ENCODE assay signal across 17 mouse cellular contexts in genomic region chr19:5052853-5053252, GRCm38 (mm10). TPM values are rescaled to one million over a fixed set of nuclear protein-coding genes. Genes with fewer than 3 reads are reported as not detected.
DNase-seq lines count a peak whose midpoint lies in the region; ATAC-seq and TF ChIP-seq lines count a peak whose summit lies in the region.
"Had no signal": no experiment of that assay in that cellular context is flagged by ENCODE, and none has a peak within 500 bp of the region (broad histone marks: within the 10 kb centered on the region; RNA-seq: fewer than 3 reads in every experiment).

No protein-coding gene starts in this region.

- H3K4me1 ChIP-seq in forebrain, embryonic 11.5 days (replicated peaks; ENCODE audit: control insufficient read depth, insufficient read depth, low read length) = peaks cover 11% of the 10 kb centered on the region
- no peaks in the 10 kb centered on the region for H3K4me1 ChIP-seq in forebrain, embryonic 14.5 days (ENCODE audit: control insufficient read depth, insufficient read depth, low read length)
- peaks cover 55% of the 10 kb centered on the region for H3K4me1 ChIP-seq in midbrain, embryonic 10.5 days
- H3K4me1 ChIP-seq in midbrain, embryonic 11.5 days (ENCODE audit: control insufficient read depth, insufficient read depth, low read length) = peaks cover 22% of the 10 kb centered on the region

- no peak for TF ChIP-seq CTCF in gastrocnemius, adult 2 months (IDR thresholded peaks at IDR 0.05)

- no peak overlapping the region for H3K4me2 ChIP-seq in forebrain, embryonic 11.5 days (ENCODE audit: low read depth, low read length, severe bottlenecking)
- no peak overlapping the region for H3K4me2 ChIP-seq in forebrain, embryonic 14.5 days (ENCODE audit: low read length)
- H3K4me2 ChIP-seq in midbrain, embryonic 11.5 days = no peak overlapping the region
- H3K4me2 ChIP-seq: embryonic facial prominence, embryonic 12.5 days; forebrain, embryonic 13.5 days; liver, embryonic 12.5 days had no signal

- H3K4me3 ChIP-seq in forebrain, embryonic 11.5 days (ENCODE audit: low read depth, low read length) = no peak overlapping the region
- no peak overlapping the region for H3K4me3 ChIP-seq in forebrain, embryonic 14.5 days (ENCODE audit: low read depth, low read length)
- H3K4me3 ChIP-seq in midbrain, embryonic 10.5 days = peak overlapping the region; percentile 19; the same call in 1 of the 2 replicates
- no peak overlapping the region for H3K4me3 ChIP-seq in midbrain, embryonic 11.5 days (ENCODE audit: low read depth, low read length)
- H3K4me3 ChIP-seq in gastrocnemius, adult 2 months = no peak overlapping the region
- H3K4me3 ChIP-seq: embryonic facial prominence, embryonic 12.5 days; forebrain, embryonic 13.5 days; liver, embryonic 12.5 days had no signal

- no peak for ATAC-seq in forebrain, embryonic 11.5 days (replicated peaks; ENCODE audit: low FRiP score)
- no peak for ATAC-seq in forebrain, embryonic 14.5 days
- no peak for ATAC-seq in midbrain, embryonic 11.5 days (ENCODE audit: low FRiP score)
- ATAC-seq: forebrain, embryonic 13.5 days; hindbrain, embryonic 16.5 days; lung, postnatal 0 days had no signal

- peaks cover 23% of the 10 kb centered on the region for H3K27me3 ChIP-seq in forebrain, embryonic 11.5 days (ENCODE audit: control insufficient read depth, insufficient read depth, low read length)
- H3K27me3 ChIP-seq in forebrain, embryonic 14.5 days (replicated peaks; ENCODE audit: control insufficient read depth, insufficient read depth, low read length) = peaks cover 33% of the 10 kb centered on the region
- H3K27me3 ChIP-seq in midbrain, embryonic 10.5 days (ENCODE audit: low read depth, poor library complexity, severe bottlenecking) = peaks cover 70% of the 10 kb centered on the region
- H3K27me3 ChIP-seq in midbrain, embryonic 11.5 days (ENCODE audit: control insufficient read depth, insufficient read depth, low read length) = peaks cover 35% of the 10 kb centered on the region

- 69% methylated on average over 17 of the region's 17 CpGs for WGBS in forebrain, embryonic 11.5 days
- WGBS in forebrain, embryonic 14.5 days = 66% methylated on average over 17 of the region's 17 CpGs
- WGBS in midbrain, embryonic 10.5 days = 63% methylated on average over 17 of the region's 17 CpGs
- 65% methylated on average over 17 of the region's 17 CpGs for WGBS in midbrain, embryonic 11.5 days

- H3K9me3 ChIP-seq in forebrain, embryonic 11.5 days (ENCODE audit: control insufficient read depth, low read length) = no peaks in the 10 kb centered on the region
- H3K9me3 ChIP-seq in forebrain, embryonic 14.5 days (replicated peaks; ENCODE audit: control insufficient read depth, low read length) = no peaks in the 10 kb centered on the region
- H3K9me3 ChIP-seq in midbrain, embryonic 10.5 days (replicated peaks) = no peaks in the 10 kb centered on the region
- no peaks in the 10 kb centered on the region for H3K9me3 ChIP-seq in midbrain, embryonic 11.5 days (ENCODE audit: control insufficient read depth, low read length)
- H3K9me3 ChIP-seq: embryonic facial prominence, embryonic 12.5 days; forebrain, embryonic 13.5 days; liver, embryonic 12.5 days had no signal

- DNase-seq in forebrain, embryonic 11.5 days (ENCODE audit: low spot score) = peak; percentile 48
- no peak for DNase-seq in forebrain, embryonic 14.5 days (ENCODE audit: low spot score)
- DNase-seq in midbrain, embryonic 10.5 days (ENCODE audit: low spot score) = no peak
- DNase-seq in midbrain, embryonic 11.5 days (ENCODE audit: low spot score, missing footprints) = no peak
- peak; percentile 64 to 68 for DNase-seq in cerebellum, postnatal 14 days
- no peak for DNase-seq in urinary bladder, postnatal 4 days (ENCODE audit: low spot score in 2 of 2)
- no peak for DNase-seq in T-cell, adult 2 months (ENCODE audit: low spot score)
- no peak for DNase-seq in gastrocnemius, adult 2 months
- DNase-seq: gastrocnemius, postnatal 36 days; kidney, adult 2 months; right cerebral cortex, postnatal 4 days; thymus, postnatal 36 days had no signal

- intact Hi-C loops in gastrocnemius, adult 2 months (cut with DNase I) = no loop called here

- H3K36me3 ChIP-seq in forebrain, embryonic 11.5 days (ENCODE audit: control insufficient read depth, insufficient read depth, low read length) = no peaks in the 10 kb centered on the region; the same call in 1 of the 2 replicates
- H3K36me3 ChIP-seq in forebrain, embryonic 14.5 days (ENCODE audit: control insufficient read depth, insufficient read depth, low read length) = peaks cover 13% of the 10 kb centered on the region
- H3K36me3 ChIP-seq in midbrain, embryonic 10.5 days = peaks cover 18% of the 10 kb centered on the region
- H3K36me3 ChIP-seq in midbrain, embryonic 11.5 days (ENCODE audit: control insufficient read depth, insufficient read depth, low read length) = no peaks in the 10 kb centered on the region

- no peak overlapping the region for H3K27ac ChIP-seq in forebrain, embryonic 11.5 days (ENCODE audit: low read depth, low read length)
- H3K27ac ChIP-seq in forebrain, embryonic 14.5 days (ENCODE audit: low read depth, low read length) = no peak overlapping the region
- H3K27ac ChIP-seq in midbrain, embryonic 10.5 days (replicated peaks) = no peak overlapping the region
- H3K27ac ChIP-seq in midbrain, embryonic 11.5 days (ENCODE audit: low read depth, low read length) = no peak overlapping the region
- no peak overlapping the region for H3K27ac ChIP-seq in gastrocnemius, adult 2 months
- H3K27ac ChIP-seq: embryonic facial prominence, embryonic 12.5 days; forebrain, embryonic 13.5 days; liver, embryonic 12.5 days had no signal

- H3K9ac ChIP-seq in forebrain, embryonic 11.5 days (ENCODE audit: low read length) = no peak overlapping the region
- H3K9ac ChIP-seq in forebrain, embryonic 14.5 days (ENCODE audit: low read length) = no peak overlapping the region
- no peak overlapping the region for H3K9ac ChIP-seq in midbrain, embryonic 11.5 days (ENCODE audit: low read length)
- H3K9ac ChIP-seq: embryonic facial prominence, embryonic 12.5 days; forebrain, embryonic 13.5 days; liver, embryonic 12.5 days had no signal

RNA-seq across cellular contexts. Expression of gene Rin1, which starts 2.6 kb away (rescaled TPM):
- polyA plus RNA-seq in forebrain, embryonic 11.5 days (2014; fragmentation: Nextera tagmentation; extraction: Ambion mirVana) = 2.0 TPM in 2 replicates
- 1.3 and 1.4 TPM in 2 replicates for polyA plus RNA-seq in forebrain, embryonic 14.5 days (2014; fragmentation: Nextera tagmentation; extraction: Ambion mirVana)
- 2.5 and 2.8 TPM in 2 replicates for polyA plus RNA-seq in midbrain, embryonic 10.5 days (2016; fragmentation: Nextera tagmentation; extraction: Ambion mirVana)
- polyA plus RNA-seq in midbrain, embryonic 11.5 days (2014; fragmentation: Nextera tagmentation; extraction: Ambion mirVana) = 0.63 and 1.4 TPM in 2 replicates
- total RNA-seq in gastrocnemius, adult 2 months (2021) = 1 to 10 TPM in 1 of 2 experiments, under 1 TPM in 1; 0.99 to 1.3 TPM

RNA-seq across cellular contexts. Expression of gene Brms1, which starts 11.7 kb away (rescaled TPM):
- 58.4 and 62.6 TPM in 2 replicates for polyA plus RNA-seq in forebrain, embryonic 11.5 days (2014; fragmentation: Nextera tagmentation; extraction: Ambion mirVana)
- polyA plus RNA-seq in forebrain, embryonic 14.5 days (2014; fragmentation: Nextera tagmentation; extraction: Ambion mirVana) = 56.2 and 56.8 TPM in 2 replicates
- polyA plus RNA-seq in midbrain, embryonic 10.5 days (2016; fragmentation: Nextera tagmentation; extraction: Ambion mirVana) = 83.2 and 85.6 TPM in 2 replicates
- 66.1 and 68.4 TPM in 2 replicates for polyA plus RNA-seq in midbrain, embryonic 11.5 days (2014; fragmentation: Nextera tagmentation; extraction: Ambion mirVana)
- 10 to 100 TPM; 14.7 to 15.1 TPM for total RNA-seq in gastrocnemius, adult 2 months (2021)

RNA-seq across cellular contexts. Expression of gene AC124502.3, which starts 14.2 kb away (rescaled TPM):
- polyA plus RNA-seq in forebrain, embryonic 11.5 days (2014; fragmentation: Nextera tagmentation; extraction: Ambion mirVana) = 4.0 and 4.2 TPM in 2 replicates
- polyA plus RNA-seq in forebrain, embryonic 14.5 days (2014; fragmentation: Nextera tagmentation; extraction: Ambion mirVana) = 1.2 and 1.7 TPM in 2 replicates
- polyA plus RNA-seq in midbrain, embryonic 10.5 days (2016; fragmentation: Nextera tagmentation; extraction: Ambion mirVana) = 2.2 and 4.4 TPM in 2 replicates
- polyA plus RNA-seq in midbrain, embryonic 11.5 days (2014; fragmentation: Nextera tagmentation; extraction: Ambion mirVana) = 1.6 TPM in 2 replicates
- under 1 TPM; 0.46 to 0.59 TPM for total RNA-seq in gastrocnemius, adult 2 months (2021)

RNA-seq across cellular contexts. Expression of gene B4gat1, which starts 14.2 kb away (rescaled TPM):
- 35.2 and 40.4 TPM in 2 replicates for polyA plus RNA-seq in forebrain, embryonic 11.5 days (2014; fragmentation: Nextera tagmentation; extraction: Ambion mirVana)
- polyA plus RNA-seq in forebrain, embryonic 14.5 days (2014; fragmentation: Nextera tagmentation; extraction: Ambion mirVana) = 45.4 and 55.1 TPM in 2 replicates
- polyA plus RNA-seq in midbrain, embryonic 10.5 days (2016; fragmentation: Nextera tagmentation; extraction: Ambion mirVana) = 39.4 and 42.1 TPM in 2 replicates
- polyA plus RNA-seq in midbrain, embryonic 11.5 days (2014; fragmentation: Nextera tagmentation; extraction: Ambion mirVana) = 40.1 and 41.7 TPM in 2 replicates
- total RNA-seq in gastrocnemius, adult 2 months (2021) = 10 to 100 TPM; 20.0 to 22.4 TPM

RNA-seq across cellular contexts. Expression of gene Cd248, which starts 15.0 kb away (rescaled TPM):
- 30.7 and 32.7 TPM in 2 replicates for polyA plus RNA-seq in forebrain, embryonic 11.5 days (2014; fragmentation: Nextera tagmentation; extraction: Ambion mirVana)
- 12.5 and 16.2 TPM in 2 replicates for polyA plus RNA-seq in forebrain, embryonic 14.5 days (2014; fragmentation: Nextera tagmentation; extraction: Ambion mirVana)
- 25.3 and 34.1 TPM in 2 replicates for polyA plus RNA-seq in midbrain, embryonic 10.5 days (2016; fragmentation: Nextera tagmentation; extraction: Ambion mirVana)
- 26.7 and 32.2 TPM in 2 replicates for polyA plus RNA-seq in midbrain, embryonic 11.5 days (2014; fragmentation: Nextera tagmentation; extraction: Ambion mirVana)
- 10 to 100 TPM in 1 of 2 experiments, 1 to 10 TPM in 1; 9.5 to 15.1 TPM for total RNA-seq in gastrocnemius, adult 2 months (2021)

Comparison
In these comparisons a context has a peak if more than half of its experiments do, and no peak if none do; other contexts are left out.
1. DNase-seq: peak in forebrain, embryonic 11.5 days (single experiment) and cerebellum, postnatal 14 days (2 of 2); none in forebrain, embryonic 14.5 days (single experiment), midbrain, embryonic 10.5 days (single experiment), midbrain, embryonic 11.5 days (single experiment), urinary bladder, postnatal 4 days (0 of 2), T-cell, adult 2 months (single experiment) and gastrocnemius, adult 2 months (single experiment).